Mouse (Mus musculus): ENCODE results near the gene Xpo1.

DNA sequence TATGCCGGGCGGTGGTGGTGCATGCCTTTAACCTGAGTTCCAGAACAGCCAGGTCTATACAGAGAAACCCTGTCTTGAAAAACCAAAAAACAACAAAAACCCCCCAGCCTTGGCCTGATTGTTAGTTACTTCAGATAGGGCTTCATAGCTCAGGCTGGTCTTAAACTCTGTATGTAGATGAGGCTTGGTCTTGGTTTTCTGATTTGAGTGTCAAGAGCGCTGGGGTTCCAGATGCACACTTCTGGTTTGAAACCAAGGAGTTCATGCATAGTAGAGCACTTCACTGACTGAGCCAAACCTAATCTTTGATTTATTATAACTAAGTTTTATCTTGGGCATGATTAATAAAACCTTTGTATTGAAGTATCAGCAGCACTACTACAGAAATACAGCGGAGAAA is 3.2 kb downstream of the Xpo1 start:
- TF ChIP-seq CTCF (IDR thresholded peaks at IDR 0.05; ENCODE audit: low read depth) (no peak), EP300 (IDR thresholded peaks at IDR 0.05; ENCODE audit: low read depth) (no peak)

Measured in liver, embryonic 14.5 days (tissue).